Mouse (Mus musculus) midbrain, embryonic 10.5 days (tissue): ENCODE results near the gene Fbxo39. TPM values are rescaled to one million over a fixed set of nuclear protein-coding genes. Genes with fewer than 3 reads are reported as not detected.
A peak's percentile ranks its signal among the peaks of the same experiment; 100 is the strongest.

ENCODE experiments used
- DNase-seq: peaks from one replicate; pipeline ENCODE4 v3.0.0-alpha.2; 2017; ENCODE audit warnings: low spot score
- H3K27ac ChIP-seq: fragments of 300-500 bp; sonication (generic); replicated peaks from 2 replicates; pipeline ENCODE4 v1.5.1; 2016; ENCODE audit warnings: mild to moderate bottlenecking
- H3K27me3 ChIP-seq: fragments of 300-500 bp; sonication (generic); 2 replicates; pipeline ENCODE4 v1.6.1; 2016; ENCODE audit warnings: low read depth, mild to moderate bottlenecking; ENCODE audit not compliant: poor library complexity, severe bottlenecking
- H3K36me3 ChIP-seq: fragments of 300-500 bp; sonication (generic); 2 replicates; pipeline ENCODE4 v1.6.1; 2016; ENCODE audit warnings: mild to moderate bottlenecking, moderate library complexity
- H3K4me1 ChIP-seq: fragments of 300-500 bp; sonication (generic); 2 replicates; pipeline ENCODE4 v1.6.1; 2016
- H3K4me3 ChIP-seq: fragments of 300-500 bp; sonication (generic); 2 replicates; pipeline ENCODE4 v1.5.1; 2016; ENCODE audit warnings: mild to moderate bottlenecking, moderate library complexity
- H3K9me3 ChIP-seq: fragments of 300-500 bp; sonication (generic); replicated peaks from 2 replicates; pipeline ENCODE4 v1.6.1; 2016; ENCODE audit warnings: mild to moderate bottlenecking
- WGBS: fragments of 180-500 bp; shearing (Covaris S2); methylation state at CpG from one replicate; pipeline ENCODE4 v1.1.7; 2016; 5-methylcytosine and 5-hydroxymethylcytosine counted together
- polyA plus RNA-seq: library from polyadenylated mRNA; unstranded; fragments of >200 nt; fragmentation: Nextera tagmentation; extraction: Ambion mirVana; gene quantifications from 2 replicates; pipeline ENCODE4 v1.2.1, GENCODE M21; 2016

Gene Fbxo39
- polyA plus RNA-seq, 1 experiment from 2014 or later, result not detected

DNA sequence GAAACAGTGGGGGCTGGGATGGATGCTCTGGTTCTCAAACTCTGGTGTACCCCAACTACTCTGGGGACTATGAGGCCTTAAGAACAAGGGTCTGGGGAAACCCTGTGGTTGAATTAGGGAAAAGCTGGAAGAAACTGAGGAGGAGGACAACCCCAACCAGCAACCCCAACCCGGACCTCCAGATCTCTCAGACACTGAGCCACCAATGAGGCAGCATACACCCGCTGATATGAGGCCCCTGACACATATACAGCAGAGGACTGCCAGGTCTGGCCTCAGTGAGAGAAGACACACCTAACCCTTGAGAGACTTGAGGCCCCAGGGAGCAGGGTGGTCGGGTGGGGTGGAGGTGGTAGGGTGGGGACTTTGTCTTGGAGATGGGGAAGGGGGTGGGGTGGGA lies 27.6 kb upstream of the Fbxo39 start:
- DNase-seq, result no peak
- Histone ChIP-seq H3K27ac (no peak overlapping the region), H3K36me3 (no peaks in the 10 kb centered on the region), H3K9me3 (no peaks in the 10 kb centered on the region), H3K4me1 (no peaks in the 10 kb centered on the region), H3K4me3 (no peak overlapping the region), H3K27me3 (no peaks in the 10 kb centered on the region)
- WGBS, result 85% methylated on average over 3 of the region's 3 CpGs

DNA sequence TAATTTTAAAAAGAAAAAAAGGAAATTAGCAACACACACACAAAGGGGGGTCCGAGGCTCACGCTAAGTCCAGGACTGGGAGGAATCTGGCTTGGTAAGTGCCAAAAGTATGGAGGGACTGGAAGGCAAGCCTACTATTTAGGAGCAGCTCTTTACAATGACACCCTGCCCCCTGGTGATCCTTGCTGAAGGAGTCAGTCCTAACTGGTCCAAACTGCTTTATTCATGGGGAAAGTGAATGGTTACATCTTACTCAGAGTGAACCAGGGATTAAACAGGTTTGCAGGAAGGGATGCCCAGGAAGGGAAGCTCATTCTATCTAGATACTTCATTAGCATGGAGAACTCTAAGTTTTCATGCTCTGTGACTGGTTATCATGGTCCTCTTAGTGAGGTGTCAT lies 27.1 kb upstream of the Fbxo39 start:
- Histone ChIP-seq H3K36me3 (no peaks in the 10 kb centered on the region), H3K4me3 (no peak overlapping the region), H3K27ac (no peak overlapping the region), H3K4me1 (no peaks in the 10 kb centered on the region), H3K27me3 (no peaks in the 10 kb centered on the region), H3K9me3 (no peaks in the 10 kb centered on the region)
- DNase-seq, result no peak
- 83% methylated on average over 2 of the region's 2 CpGs for WGBS

DNA sequence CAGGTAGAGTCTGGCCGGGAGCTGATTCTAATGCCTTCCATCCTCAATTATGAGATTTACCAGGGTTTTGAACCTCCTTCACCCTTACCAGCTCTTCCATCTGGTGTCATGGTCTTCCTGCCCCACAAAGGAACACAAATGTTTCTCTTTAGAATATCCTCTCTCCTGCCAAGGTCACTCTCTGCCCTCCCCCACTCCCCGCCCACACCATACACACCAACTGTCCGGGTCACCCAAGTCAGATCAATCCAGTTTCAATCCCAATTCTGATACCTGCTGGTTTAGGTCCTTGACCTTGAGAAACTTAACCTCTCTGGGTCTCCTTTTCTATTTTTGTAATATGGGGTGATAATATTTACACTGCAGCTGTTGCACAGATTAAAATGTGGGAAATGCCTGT lies 26.7 kb upstream of the Fbxo39 start:
- no peaks in the 10 kb centered on the region for H3K27me3 ChIP-seq
- H3K9me3 ChIP-seq, result no peaks in the 10 kb centered on the region
- no peaks in the 10 kb centered on the region for H3K36me3 ChIP-seq
- no peaks in the 10 kb centered on the region for H3K4me1 ChIP-seq
- no peak overlapping the region for H3K27ac ChIP-seq
- WGBS, result 80% methylated on average over 3 of the region's 3 CpGs
- DNase-seq, result no peak
- no peak overlapping the region for H3K4me3 ChIP-seq

- WGBS, result 84% methylated on average over 2 of the region's 2 CpGs
- H3K27me3 ChIP-seq, result no peaks in the 10 kb centered on the region
Observed at GRCm38 (mm10) chr11:72293116-72293515, 21.1 kb upstream of the Fbxo39 start.

GRCm38 (mm10) chr11:72301334-72301733 lies 12.9 kb upstream of the Fbxo39 start, which contains the start of gene Xaf1:
Gene Xaf1, plus strand, starts transcription at chr11:72301629.
- Histone ChIP-seq H3K4me1 (peaks cover 8% of the 10 kb centered on the region), H3K27ac (peak within 1 kb of the TSS; percentile 46), H3K4me3 (no peak within 1 kb of the TSS), H3K36me3 (no peaks in the 10 kb centered on the region), H3K27me3 (no peaks in the 10 kb centered on the region), H3K9me3 (no peaks in the 10 kb centered on the region)
- no peak for DNase-seq
- 40% methylated on average over 6 of the region's 6 CpGs for WGBS

More at GRCm38 (mm10) chr11:72293116-72293515, 21.1 kb upstream of the Fbxo39 start:
- Histone ChIP-seq H3K4me3 (no peak overlapping the region), H3K36me3 (no peaks in the 10 kb centered on the region), H3K27ac (no peak overlapping the region), H3K9me3 (no peaks in the 10 kb centered on the region), H3K4me1 (no peaks in the 10 kb centered on the region)
- no peak for DNase-seq

GRCm38 (mm10) chr11:72302230-72302629 lies 12.0 kb upstream of the Fbxo39 start:
- Histone ChIP-seq H3K36me3 (no peaks in the 10 kb centered on the region), H3K4me1 (peaks cover 8% of the 10 kb centered on the region), H3K4me3 (no peak overlapping the region), H3K27ac (no peak overlapping the region), H3K9me3 (no peaks in the 10 kb centered on the region), H3K27me3 (no peaks in the 10 kb centered on the region)
- no peak for DNase-seq
- WGBS, result 84% methylated on average over 7 of the region's 7 CpGs

DNA sequence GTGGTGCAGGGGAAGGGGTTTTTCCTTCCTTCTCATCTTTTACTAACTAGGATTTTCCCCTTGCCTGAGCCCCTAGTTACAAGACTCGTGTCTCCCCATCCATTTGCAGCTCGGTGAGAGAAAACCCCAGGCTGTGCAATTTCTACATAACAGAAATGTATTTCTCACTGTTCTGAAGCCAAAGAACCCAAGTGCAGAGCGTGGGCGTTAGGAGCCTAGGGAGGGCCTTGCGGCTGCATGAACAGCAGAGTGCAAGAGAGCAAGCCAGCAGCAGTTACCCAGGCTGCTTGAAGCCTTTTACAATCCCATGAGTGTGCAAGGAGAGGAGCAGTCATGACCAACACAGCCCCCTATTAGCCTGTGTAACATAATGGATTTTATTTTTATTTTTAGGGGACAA lies 6.8 kb upstream of the Fbxo39 start:
- H3K9me3 ChIP-seq, result no peaks in the 10 kb centered on the region
- H3K4me3 ChIP-seq, result no peak overlapping the region
- H3K4me1 ChIP-seq, result no peaks in the 10 kb centered on the region
- no peaks in the 10 kb centered on the region for H3K36me3 ChIP-seq
- DNase-seq, result no peak
- WGBS, result 86% methylated on average over 5 of the region's 5 CpGs
- H3K27me3 ChIP-seq, result no peaks in the 10 kb centered on the region
- no peak overlapping the region for H3K27ac ChIP-seq

DNA sequence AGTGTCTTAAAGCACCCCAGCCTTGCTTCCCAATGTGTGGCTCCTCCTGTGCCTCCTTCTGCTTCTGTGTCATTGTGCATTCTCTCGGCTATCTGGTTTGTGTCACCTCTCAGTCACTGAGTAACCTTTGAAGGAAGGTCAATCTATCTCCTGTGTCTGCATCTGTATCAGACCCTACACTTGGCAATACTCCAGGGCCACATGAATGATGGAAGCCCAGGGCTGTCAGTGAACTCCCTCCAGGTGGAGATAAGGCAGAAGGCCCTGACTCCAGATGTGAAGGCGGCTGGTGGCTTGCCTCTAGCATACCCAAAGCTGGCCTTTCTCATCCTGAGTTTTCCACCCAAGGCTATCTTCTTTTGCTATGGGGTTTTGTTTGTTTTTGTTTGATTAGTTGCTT lies 5.3 kb upstream of the Fbxo39 start:
- Histone ChIP-seq H3K27ac (no peak overlapping the region), H3K4me3 (no peak overlapping the region), H3K4me1 (peaks cover under 1% of the 10 kb centered on the region; the same call in 1 of the 2 replicates), H3K27me3 (peaks cover 14% of the 10 kb centered on the region), H3K9me3 (no peaks in the 10 kb centered on the region), H3K36me3 (no peaks in the 10 kb centered on the region)
- 62% methylated on average over 2 of the region's 2 CpGs for whole genome bisulfite sequencing
- DNase-seq, result no peak

DNA sequence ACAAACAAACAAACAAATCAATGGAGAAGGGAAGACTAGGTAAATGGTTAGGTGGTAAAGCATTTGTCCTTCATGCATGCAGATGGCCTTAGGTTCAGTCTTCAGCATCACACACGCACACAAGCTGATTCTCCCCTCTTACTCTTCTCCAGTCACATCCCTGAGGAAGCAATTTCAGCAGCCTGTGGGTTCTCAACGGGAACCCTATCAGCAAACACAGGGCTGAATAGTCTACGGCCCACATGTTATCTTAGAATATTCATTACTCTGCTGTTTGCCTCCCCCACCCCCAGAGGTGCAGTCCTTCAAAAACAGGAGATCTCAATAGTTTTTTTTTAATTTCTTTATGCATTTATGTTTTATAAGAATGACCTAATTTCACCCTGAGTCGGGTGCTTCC lies 3.8 kb upstream of the Fbxo39 start:
- Histone ChIP-seq H3K4me3 (no peak overlapping the region), H3K36me3 (no peaks in the 10 kb centered on the region), H3K4me1 (peaks cover 7% of the 10 kb centered on the region), H3K9me3 (no peaks in the 10 kb centered on the region), H3K27me3 (peaks cover 29% of the 10 kb centered on the region), H3K27ac (no peak overlapping the region)
- WGBS, result 75% methylated on average over 4 of the region's 4 CpGs
- DNase-seq, result no peak

DNA sequence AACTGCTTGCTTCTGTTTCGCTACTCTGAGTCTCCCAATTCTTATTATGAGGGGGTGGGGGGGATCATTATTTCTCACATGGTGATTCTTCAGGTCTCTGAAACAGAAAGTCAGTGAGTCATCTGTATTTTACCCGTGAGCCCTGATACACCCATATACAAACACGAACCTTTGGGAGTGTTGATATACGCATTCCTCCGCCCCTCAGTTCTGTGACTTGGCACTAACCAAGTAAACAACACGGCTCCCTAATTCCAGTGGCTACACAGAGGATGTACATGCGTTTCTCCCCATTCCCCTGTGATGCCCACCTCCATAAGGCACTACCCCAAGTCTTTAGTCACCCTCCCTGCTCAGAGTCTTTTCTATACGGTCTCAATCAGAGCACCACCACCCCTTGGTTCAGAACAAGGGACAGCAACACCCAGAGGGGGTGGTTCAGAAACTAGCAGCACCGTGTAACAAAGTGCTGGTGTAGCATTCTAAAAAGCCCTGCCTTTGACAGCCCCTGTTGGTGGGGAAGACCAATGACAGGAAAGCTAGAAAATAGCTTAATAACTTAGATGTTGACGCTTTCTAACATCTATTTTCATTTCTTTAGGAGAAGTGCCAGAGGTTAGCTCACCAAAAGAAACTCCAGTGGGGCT lies 2.8 kb upstream of the Fbxo39 start:
- H3K9me3 ChIP-seq, result no peaks in the 10 kb centered on the region
- no peak for DNase-seq
- peaks cover 32% of the 10 kb centered on the region for H3K27me3 ChIP-seq
- 86% methylated on average over 10 of the region's 10 CpGs for WGBS
- no peak overlapping the region for H3K4me3 ChIP-seq
- H3K4me1 ChIP-seq, result peaks cover 7% of the 10 kb centered on the region
- H3K36me3 ChIP-seq, result no peaks in the 10 kb centered on the region
- no peak overlapping the region for H3K27ac ChIP-seq

DNA sequence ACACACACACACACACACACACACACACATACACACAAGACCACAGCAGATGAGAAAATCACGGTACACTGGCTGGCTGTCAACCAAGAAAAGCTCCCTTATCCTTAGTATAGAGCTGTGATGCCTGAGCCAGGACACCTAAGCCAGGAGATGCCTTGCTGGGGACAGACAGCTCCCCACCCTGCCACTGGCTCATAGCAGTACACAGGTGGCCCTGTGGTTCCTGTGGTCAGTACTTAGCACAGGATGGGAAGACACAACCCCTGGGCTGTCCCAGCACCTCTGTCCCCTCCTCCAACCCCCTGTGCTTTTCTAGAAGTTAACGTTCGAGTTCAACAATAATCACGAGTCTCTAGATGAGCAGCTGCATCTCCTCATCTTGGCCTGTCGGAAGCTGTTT lies 3.8 kb downstream of the Fbxo39 start:
- DNase-seq, result no peak
- Histone ChIP-seq H3K27ac (no peak overlapping the region), H3K36me3 (no peaks in the 10 kb centered on the region), H3K9me3 (no peaks in the 10 kb centered on the region), H3K27me3 (peaks cover 32% of the 10 kb centered on the region), H3K4me1 (peaks cover 7% of the 10 kb centered on the region), H3K4me3 (no peak overlapping the region)
- 95% methylated on average over 5 of the region's 5 CpGs for WGBS

GRCm38 (mm10) chr11:72324431-72324830 lies 10.2 kb downstream of the Fbxo39 start:
- 78% methylated on average over 3 of the region's 3 CpGs for whole genome bisulfite sequencing
- Histone ChIP-seq H3K27me3 (no peaks in the 10 kb centered on the region), H3K9me3 (no peaks in the 10 kb centered on the region), H3K4me3 (no peak overlapping the region), H3K27ac (no peak overlapping the region), H3K36me3 (no peaks in the 10 kb centered on the region), H3K4me1 (no peaks in the 10 kb centered on the region)
- DNase-seq, result no peak

GRCm38 (mm10) chr11:72325701-72326100 lies 11.5 kb downstream of the Fbxo39 start:
- H3K4me1 ChIP-seq, result no peaks in the 10 kb centered on the region
- no peak overlapping the region for H3K4me3 ChIP-seq
- H3K27me3 ChIP-seq, result no peaks in the 10 kb centered on the region
- DNase-seq, result no peak
- no peak overlapping the region for H3K27ac ChIP-seq
- 90% methylated on average over 4 of the region's 4 CpGs for WGBS
- no peaks in the 10 kb centered on the region for H3K36me3 ChIP-seq
- no peaks in the 10 kb centered on the region for H3K9me3 ChIP-seq
